Mouse (Mus musculus): ENCODE measurements around the gene Olfr373. TPM values are rescaled to one million over a fixed set of nuclear protein-coding genes. Genes with fewer than 3 reads are reported as not detected.

Olfr373 gene
- polyA plus RNA-seq, 1 experiment from 2014 or later, result not detected

DNA sequence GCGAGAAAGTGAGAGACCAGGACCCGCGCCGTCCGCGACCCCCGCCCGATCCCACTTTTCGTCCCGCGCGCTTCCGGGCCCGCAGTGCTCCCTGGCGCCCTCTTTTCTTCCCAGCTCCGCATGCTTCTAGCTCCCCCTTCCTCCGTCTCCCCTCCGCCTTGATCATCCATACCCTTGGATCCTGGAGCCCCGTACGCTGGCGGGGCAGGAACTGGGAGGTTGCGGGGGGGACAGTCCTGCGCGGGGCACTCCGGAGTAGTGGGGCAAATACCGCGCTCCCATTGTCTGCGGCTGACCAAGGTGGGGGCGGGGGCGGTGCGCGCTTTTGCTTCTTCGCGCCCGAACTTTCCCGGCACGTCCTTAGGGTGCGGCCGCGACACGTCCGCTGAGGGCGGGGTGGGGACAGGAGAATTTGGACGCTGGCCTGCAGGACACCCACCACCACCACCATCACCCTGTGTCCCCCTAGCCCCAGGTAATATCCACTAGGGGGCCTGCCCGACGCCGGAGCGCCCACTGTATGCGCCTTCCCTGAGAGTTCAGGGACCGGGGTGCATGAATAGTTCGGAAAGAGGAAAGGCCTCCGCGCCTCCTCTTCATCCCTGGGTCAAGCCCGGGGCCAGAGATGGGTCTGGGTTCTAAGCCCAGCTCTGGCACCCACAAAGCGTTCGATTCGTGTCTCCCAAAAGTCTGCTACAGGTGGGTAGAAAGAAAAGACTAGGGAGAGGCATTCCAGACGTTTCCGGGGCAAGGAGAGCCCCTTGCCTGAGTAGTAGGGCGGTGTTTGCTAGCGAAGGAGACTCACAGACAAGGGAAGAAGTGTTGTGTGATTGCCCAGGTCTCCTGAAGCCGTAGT is 52.7 kb downstream of the Olfr373 start:
- Histone ChIP-seq H3K4me3 (replicated peaks) (peak overlapping the region; percentile 82), H3K27ac (replicated peaks) (peak overlapping the region; percentile 88), H3K4me2 (peak overlapping the region; percentile 85), H3K9ac (replicated peaks) (peak overlapping the region; percentile 84), H3K36me3 (peaks cover 22% of the 10 kb centered on the region), H3K4me1 (peaks cover 19% of the 10 kb centered on the region), H3K27me3 (replicated peaks) (no peaks in the 10 kb centered on the region), H3K9me3 (replicated peaks) (no peaks in the 10 kb centered on the region)
- WGBS, result under 1% methylated on average over 62 of the region's 62 CpGs
- peak; percentile 71 for ATAC-seq (ENCODE audit: low FRiP score)

DNA sequence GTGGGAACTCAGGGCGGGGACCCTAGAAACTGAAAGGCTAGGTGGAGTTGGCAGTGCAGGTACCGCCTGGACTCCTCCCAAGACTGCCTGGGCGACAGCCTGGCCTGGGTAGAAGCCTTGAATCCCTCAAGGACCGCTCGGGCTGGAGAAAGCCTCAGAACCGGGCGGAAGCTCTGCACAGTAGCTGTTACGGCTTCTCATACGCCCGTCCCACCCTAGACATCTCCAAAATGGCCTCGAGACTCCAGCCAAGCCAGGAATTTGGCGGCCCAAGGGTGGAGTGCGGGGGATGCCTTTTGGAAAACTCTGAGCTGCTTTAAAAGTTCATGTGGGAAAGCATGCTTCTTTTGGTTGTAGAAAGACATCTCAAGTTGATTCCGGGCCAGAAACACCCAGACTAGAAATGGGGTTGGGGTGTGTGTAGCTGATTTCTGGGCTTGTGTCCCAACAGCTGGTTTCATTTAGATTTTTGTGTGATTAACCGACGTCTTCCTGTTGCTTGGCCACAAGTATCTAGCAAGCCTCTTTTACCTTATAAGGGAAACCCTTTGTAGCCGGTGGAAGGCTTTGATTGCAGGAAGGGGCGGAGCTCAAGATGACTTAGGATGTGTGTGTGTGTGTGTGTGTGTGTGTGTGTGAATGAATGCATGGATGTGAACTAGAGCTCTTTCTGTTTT is 53.5 kb downstream of the Olfr373 start:
- peak; percentile 19; the same call in 1 of the 2 replicates for ATAC-seq (ENCODE audit: low FRiP score)
- Histone ChIP-seq H3K4me3 (replicated peaks) (peak overlapping the region; percentile 82), H3K9me3 (replicated peaks) (no peaks in the 10 kb centered on the region), H3K4me2 (peak overlapping the region; percentile 85), H3K27me3 (replicated peaks) (no peaks in the 10 kb centered on the region), H3K27ac (replicated peaks) (peak overlapping the region; percentile 88), H3K9ac (replicated peaks) (peak overlapping the region; percentile 84), H3K36me3 (peaks cover 29% of the 10 kb centered on the region), H3K4me1 (peaks cover 19% of the 10 kb centered on the region)
- under 1% methylated on average over 18 of the region's 18 CpGs for WGBS

DNA sequence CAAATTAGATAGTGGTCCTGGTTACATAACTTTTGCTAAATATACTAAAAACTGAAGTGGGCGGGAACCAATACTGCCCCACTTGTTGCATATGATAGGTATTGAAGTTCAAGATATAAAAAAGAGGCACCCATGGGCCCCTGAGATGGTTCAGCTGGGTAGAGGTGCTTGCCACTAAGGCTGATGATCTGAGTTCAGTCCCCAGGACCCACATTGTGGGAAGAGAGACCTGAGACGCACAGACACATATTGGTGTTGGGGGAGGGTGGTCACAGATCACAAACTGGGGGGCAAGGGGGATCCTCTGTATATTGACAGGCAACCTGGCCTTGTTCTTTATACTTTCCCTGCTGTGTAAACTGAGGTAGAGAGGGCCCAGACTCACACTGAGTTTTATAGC is 54.5 kb downstream of the Olfr373 start:
- no peak overlapping the region for H3K9ac ChIP-seq (replicated peaks)
- H3K4me1 ChIP-seq, result peaks cover 19% of the 10 kb centered on the region
- no peaks in the 10 kb centered on the region for H3K27me3 ChIP-seq (replicated peaks)
- H3K9me3 ChIP-seq (replicated peaks), result no peaks in the 10 kb centered on the region
- ATAC-seq (ENCODE audit: low FRiP score), result no peak
- H3K4me2 ChIP-seq, result peak overlapping the region; percentile 85; the same call in 1 of the 2 replicates
- peaks cover 38% of the 10 kb centered on the region for H3K36me3 ChIP-seq
- 95% methylated on average over 2 of the region's 2 CpGs for WGBS
- no peak overlapping the region for H3K4me3 ChIP-seq (replicated peaks)
- no peak overlapping the region for H3K27ac ChIP-seq (replicated peaks)

DNA sequence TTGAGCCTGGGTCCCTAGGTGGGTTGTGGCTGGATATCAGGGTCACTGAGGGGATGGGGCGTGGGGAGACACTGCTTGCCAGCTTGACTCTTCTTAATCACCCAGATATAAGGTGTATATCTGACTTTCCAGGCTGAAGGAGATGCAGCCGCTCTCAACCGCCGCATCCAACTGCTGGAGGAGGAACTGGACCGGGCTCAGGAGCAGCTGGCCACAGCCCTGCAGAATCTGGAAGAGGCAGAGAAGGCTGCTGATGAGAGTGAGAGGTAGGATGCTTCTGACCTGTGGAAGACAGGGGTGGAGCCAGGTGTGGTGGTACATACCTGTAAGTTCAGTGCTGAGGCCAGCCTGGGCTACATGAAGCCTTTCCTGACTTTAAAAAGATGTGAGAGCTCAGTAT is 55.5 kb downstream of the Olfr373 start:
- no peaks in the 10 kb centered on the region for H3K27me3 ChIP-seq (replicated peaks)
- no peak overlapping the region for H3K9ac ChIP-seq (replicated peaks)
- H3K4me1 ChIP-seq, result peaks cover 19% of the 10 kb centered on the region
- no peak overlapping the region for H3K27ac ChIP-seq (replicated peaks)
- no peaks in the 10 kb centered on the region for H3K9me3 ChIP-seq (replicated peaks)
- ATAC-seq (ENCODE audit: low FRiP score), result no peak
- H3K4me3 ChIP-seq (replicated peaks), result no peak overlapping the region
- H3K36me3 ChIP-seq, result peaks cover 49% of the 10 kb centered on the region
- no peak overlapping the region for H3K4me2 ChIP-seq
- over 99% methylated on average over 5 of the region's 5 CpGs for WGBS

DNA sequence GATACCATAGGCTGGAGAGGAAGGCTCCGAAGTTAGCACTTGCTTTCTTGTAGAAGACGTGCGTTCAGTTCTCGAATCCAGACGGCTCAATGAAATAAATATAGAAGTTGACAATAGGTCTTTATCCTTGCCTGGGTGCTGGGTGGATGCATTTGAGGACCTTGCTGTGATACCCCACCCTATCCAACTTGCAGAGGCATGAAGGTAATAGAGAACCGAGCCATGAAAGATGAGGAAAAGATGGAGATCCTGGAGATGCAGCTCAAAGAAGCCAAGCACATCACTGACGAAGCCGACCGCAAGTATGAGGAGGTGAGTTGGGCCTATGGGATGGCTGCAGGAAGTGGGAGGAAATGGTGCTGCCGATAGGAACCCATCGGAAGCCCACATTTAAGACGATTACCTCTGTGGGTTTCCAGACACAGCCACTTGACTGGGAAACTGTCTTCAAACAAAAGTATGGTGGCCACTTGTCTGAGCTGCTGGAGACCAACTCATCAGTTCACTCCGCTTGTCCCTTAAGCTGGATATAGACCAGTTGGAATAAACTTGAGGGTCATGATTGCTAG is 60.4 kb downstream of the Olfr373 start:
- Histone ChIP-seq H3K36me3 (peaks cover 91% of the 10 kb centered on the region), H3K9me3 (replicated peaks) (no peaks in the 10 kb centered on the region), H3K27me3 (replicated peaks) (no peaks in the 10 kb centered on the region), H3K27ac (replicated peaks) (no peak overlapping the region), H3K4me3 (replicated peaks) (no peak overlapping the region), H3K4me1 (no peaks in the 10 kb centered on the region), H3K4me2 (no peak overlapping the region), H3K9ac (replicated peaks) (no peak overlapping the region)
- no peak for ATAC-seq (ENCODE audit: low FRiP score)
- WGBS, result 93% methylated on average over 13 of the region's 13 CpGs

DNA sequence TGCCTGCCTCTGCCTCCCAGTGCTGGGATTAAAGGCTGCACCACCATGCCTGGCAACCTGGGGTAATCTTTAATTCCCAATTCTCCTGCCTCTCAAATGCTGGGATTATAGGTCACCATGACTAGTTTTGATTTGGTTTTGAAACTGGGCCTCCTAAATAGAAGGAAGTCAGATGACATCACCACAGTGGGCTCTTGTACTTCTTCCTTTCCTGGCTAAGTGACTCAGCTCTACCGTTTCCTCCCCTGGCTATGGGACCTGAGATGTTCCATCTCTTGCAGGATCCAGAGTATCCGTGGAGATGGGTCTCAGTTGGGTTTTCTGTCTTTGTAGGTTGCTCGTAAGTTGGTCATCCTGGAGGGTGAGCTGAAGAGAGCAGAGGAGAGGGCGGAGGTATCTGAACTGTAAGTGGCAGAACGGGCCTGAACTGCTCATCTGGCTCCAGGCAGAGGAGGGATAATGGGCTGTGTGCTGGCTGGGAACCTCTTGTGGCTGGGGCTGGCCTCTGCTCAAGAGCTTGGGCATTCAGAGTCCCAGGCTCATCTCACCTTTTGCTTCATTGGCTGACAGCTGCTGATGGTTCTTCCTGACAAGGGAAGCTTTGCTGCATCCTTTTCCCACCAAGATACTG is 61.5 kb downstream of the Olfr373 start:
- Histone ChIP-seq H3K4me2 (no peak overlapping the region), H3K9me3 (replicated peaks) (no peaks in the 10 kb centered on the region), H3K27me3 (replicated peaks) (no peaks in the 10 kb centered on the region), H3K27ac (replicated peaks) (no peak overlapping the region), H3K9ac (replicated peaks) (no peak overlapping the region), H3K36me3 (peaks cover 88% of the 10 kb centered on the region), H3K4me1 (no peaks in the 10 kb centered on the region), H3K4me3 (replicated peaks) (no peak overlapping the region)
- WGBS, result 94% methylated on average over 5 of the region's 5 CpGs
- no peak for ATAC-seq (ENCODE audit: low FRiP score)

DNA sequence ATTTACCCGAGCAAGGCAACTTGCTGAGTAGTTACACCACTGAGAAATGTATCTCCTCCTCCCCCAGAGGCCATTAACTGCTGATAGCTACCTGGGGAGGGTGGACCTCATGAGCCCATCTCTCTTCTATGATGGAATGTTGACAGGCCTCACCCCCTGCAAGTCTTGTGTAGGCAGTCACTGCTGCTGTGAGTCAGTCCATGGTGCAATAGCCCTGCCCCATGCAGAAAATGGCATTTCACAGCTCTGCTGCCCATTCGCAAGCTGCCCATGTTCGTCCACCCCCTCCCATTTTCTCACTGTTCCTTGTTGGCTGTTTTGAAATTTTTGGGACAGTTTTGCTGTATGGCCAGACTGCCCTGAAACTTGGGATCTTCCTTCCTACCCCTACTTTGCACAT is 62.5 kb downstream of the Olfr373 start:
- Histone ChIP-seq H3K36me3 (peaks cover 86% of the 10 kb centered on the region), H3K4me3 (replicated peaks) (no peak overlapping the region), H3K9me3 (replicated peaks) (no peaks in the 10 kb centered on the region), H3K4me1 (no peaks in the 10 kb centered on the region), H3K9ac (replicated peaks) (no peak overlapping the region), H3K27me3 (replicated peaks) (no peaks in the 10 kb centered on the region), H3K4me2 (no peak overlapping the region), H3K27ac (replicated peaks) (no peak overlapping the region)
- ATAC-seq (ENCODE audit: low FRiP score), result no peak
- WGBS, result 87% methylated on average over 3 of the region's 3 CpGs

DNA sequence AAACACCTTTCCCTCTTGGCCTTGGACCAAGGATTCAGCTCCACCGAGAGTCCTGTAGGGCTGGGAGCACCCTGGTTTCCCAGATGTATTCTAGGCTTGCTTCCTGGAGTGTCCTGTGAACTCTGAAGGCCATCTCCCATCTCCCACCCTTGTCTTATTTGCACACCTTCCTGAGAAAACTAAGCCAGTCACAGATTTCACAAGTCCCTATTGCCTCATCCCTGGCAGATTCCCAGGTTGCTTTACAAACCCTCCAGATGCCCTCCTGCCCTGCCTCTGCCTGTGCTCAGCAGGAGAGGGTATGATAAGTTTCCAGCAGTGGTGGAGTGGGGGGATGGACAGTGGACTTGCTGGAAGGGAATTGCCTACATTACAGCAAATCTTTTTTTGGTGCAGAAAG is 63.1 kb downstream of the Olfr373 start:
- H3K4me3 ChIP-seq (replicated peaks), result no peak overlapping the region
- H3K9ac ChIP-seq (replicated peaks), result no peak overlapping the region
- WGBS, result 94% methylated on average over 1 of the region's 1 CpGs
- no peak overlapping the region for H3K27ac ChIP-seq (replicated peaks)
- H3K4me2 ChIP-seq, result no peak overlapping the region
- peaks cover 84% of the 10 kb centered on the region for H3K36me3 ChIP-seq
- H3K9me3 ChIP-seq (replicated peaks), result no peaks in the 10 kb centered on the region
- no peak for ATAC-seq (ENCODE audit: low FRiP score)
- H3K27me3 ChIP-seq (replicated peaks), result no peaks in the 10 kb centered on the region
- no peaks in the 10 kb centered on the region for H3K4me1 ChIP-seq

DNA sequence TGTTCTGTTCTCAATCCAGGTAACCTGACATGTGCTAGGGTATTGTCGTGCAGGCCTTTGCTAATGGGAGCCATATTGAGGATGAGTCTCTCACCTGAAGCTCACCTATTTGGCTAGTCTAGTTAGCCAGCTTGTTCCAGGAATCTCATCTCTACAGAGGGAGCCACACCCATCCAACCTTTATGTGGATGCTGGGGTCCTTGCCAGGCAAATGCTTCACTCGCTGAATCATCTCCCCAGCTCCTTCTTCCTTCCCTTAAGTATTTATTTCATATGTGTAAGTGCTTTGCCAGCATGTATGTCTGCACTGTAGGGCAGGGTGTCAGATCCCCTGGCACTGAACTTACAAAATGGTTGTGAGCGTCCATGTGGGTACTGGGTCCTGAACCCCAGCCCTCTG is 63.6 kb downstream of the Olfr373 start:
- no peak for ATAC-seq (ENCODE audit: low FRiP score)
- no peaks in the 10 kb centered on the region for H3K9me3 ChIP-seq (replicated peaks)
- WGBS, result 97% methylated on average over 3 of the region's 3 CpGs
- H3K36me3 ChIP-seq, result peaks cover 84% of the 10 kb centered on the region
- no peaks in the 10 kb centered on the region for H3K4me1 ChIP-seq
- no peak overlapping the region for H3K4me2 ChIP-seq
- H3K9ac ChIP-seq (replicated peaks), result no peak overlapping the region
- H3K4me3 ChIP-seq (replicated peaks), result no peak overlapping the region
- H3K27me3 ChIP-seq (replicated peaks), result no peaks in the 10 kb centered on the region
- H3K27ac ChIP-seq (replicated peaks), result no peak overlapping the region

DNA sequence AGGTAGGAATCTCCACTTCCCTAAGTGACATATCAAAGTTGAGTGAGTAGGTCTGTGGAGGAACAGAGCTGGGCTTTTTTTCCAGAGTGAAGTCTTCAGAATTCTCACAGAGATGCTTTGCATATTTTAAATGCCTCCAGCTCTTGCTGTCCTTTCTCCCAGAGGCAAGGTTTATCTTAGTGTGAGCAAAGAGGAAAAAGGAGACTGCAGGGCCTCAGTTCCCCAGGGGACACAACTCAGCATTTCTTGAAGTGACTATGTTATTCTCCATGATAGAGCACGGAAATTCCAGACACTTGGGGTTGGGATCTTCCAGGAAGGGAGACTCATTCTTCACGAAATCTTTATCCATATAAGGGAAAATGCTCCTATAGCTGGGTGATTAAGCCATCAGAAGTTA is 64.3 kb downstream of the Olfr373 start:
- Histone ChIP-seq H3K4me2 (no peak overlapping the region), H3K27me3 (replicated peaks) (no peaks in the 10 kb centered on the region), H3K27ac (replicated peaks) (no peak overlapping the region), H3K9me3 (replicated peaks) (no peaks in the 10 kb centered on the region), H3K4me1 (no peaks in the 10 kb centered on the region), H3K4me3 (replicated peaks) (no peak overlapping the region), H3K9ac (replicated peaks) (no peak overlapping the region), H3K36me3 (peaks cover 84% of the 10 kb centered on the region)
- 91% methylated on average over 2 of the region's 2 CpGs for WGBS
- ATAC-seq (ENCODE audit: low FRiP score), result no peak

DNA sequence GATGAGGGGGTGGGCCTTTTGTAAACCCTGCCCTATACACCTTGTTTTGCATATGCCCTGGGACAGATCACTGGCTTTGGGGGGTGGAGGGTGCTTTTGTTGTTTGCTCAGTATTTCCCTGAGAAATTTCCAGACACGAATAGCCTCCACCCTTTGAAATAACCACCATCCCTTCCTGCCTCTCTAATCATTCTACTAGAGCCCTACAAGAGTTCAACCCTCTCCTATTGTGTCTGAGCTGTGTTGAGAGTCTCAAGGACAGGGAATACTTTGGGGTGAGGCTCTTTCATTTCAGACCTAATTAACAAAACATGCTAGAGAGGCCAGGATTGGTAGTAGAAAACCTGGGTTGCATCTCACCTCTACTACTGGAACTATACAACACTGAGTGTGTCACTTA is 66.1 kb downstream of the Olfr373 start:
- no peaks in the 10 kb centered on the region for H3K4me1 ChIP-seq
- no peak overlapping the region for H3K27ac ChIP-seq (replicated peaks)
- no peaks in the 10 kb centered on the region for H3K27me3 ChIP-seq (replicated peaks)
- H3K9ac ChIP-seq (replicated peaks), result no peak overlapping the region
- peaks cover 77% of the 10 kb centered on the region for H3K36me3 ChIP-seq
- H3K4me3 ChIP-seq (replicated peaks), result no peak overlapping the region
- WGBS, result 87% methylated on average over 1 of the region's 1 CpGs
- no peaks in the 10 kb centered on the region for H3K9me3 ChIP-seq (replicated peaks)
- H3K4me2 ChIP-seq, result no peak overlapping the region
- ATAC-seq (ENCODE audit: low FRiP score), result no peak

Data from neural tube, embryonic 15.5 days (tissue).